Mouse (Mus musculus): Measurements from ENCODE around the gene Atraid. TPM values are rescaled to one million over a fixed set of nuclear protein-coding genes. Genes with fewer than 3 reads are reported as not detected.

Gene Atraid
- total RNA-seq, 2 experiments from 2014 or later, result 92.4 to 102 TPM

- no peak for DNase-seq (ENCODE audit: low spot score in 2 of 2)
These were observed 46.1 kb downstream of the Atraid start for GRCm38 (mm10) chr5:31094100-31094798.

GRCm38 (mm10) chr5:31094799-31095691 lies 46.9 kb downstream of the Atraid start:
- peak in 1 of 2 experiments; percentile 44 for DNase-seq (ENCODE audit: low spot score in 2 of 2)

- DNase-seq (ENCODE audit: low spot score in 2 of 2), result no peak
These were observed 47.8 kb downstream of the Atraid start for GRCm38 (mm10) chr5:31095711-31096480.

Other genes starting within 250 kb of the Atraid start
- 10 to 100 TPM; 60.9 to 65.0 TPM for gene Mapre3, start 233.7 kb upstream of the Atraid start, total RNA-seq (2021)
- 10 to 100 TPM; 56.9 to 58.3 TPM for gene Tmem214, start 180.3 kb upstream of the Atraid start, total RNA-seq (2021)
- gene Agbl5, start 159.6 kb upstream of the Atraid start, total RNA-seq (2021), result 10 to 100 TPM in 1 of 2 experiments, 1 to 10 TPM in 1; 8.3 to 10.0 TPM
- gene Ost4, start 140.5 kb upstream of the Atraid start, total RNA-seq (2021), result 100 to 1,000 TPM; 171 to 194 TPM
- 100 to 1,000 TPM in 1 of 2 experiments, 10 to 100 TPM in 1; 86.8 to 104 TPM for gene Emilin1, start 134.9 kb upstream of the Atraid start, total RNA-seq (2021)
- gene Khk, start 126.9 kb upstream of the Atraid start, total RNA-seq (2021), result 10 to 100 TPM; 26.7 to 29.8 TPM
- gene Cgref1, start 102.7 kb upstream of the Atraid start, total RNA-seq (2021), result 1 to 10 TPM; 9.5 to 10.0 TPM
- 10 to 100 TPM; 97.3 to 99.7 TPM for gene Preb, start 88.0 kb upstream of the Atraid start, total RNA-seq (2021)
- gene Tcf23, start 79.7 kb upstream of the Atraid start, total RNA-seq (2021), result under 1 TPM in 1 of 2 experiments, not detected in 1; 0.10 TPM
- 10 to 100 TPM in 1 of 2 experiments, 1 to 10 TPM in 1; 8.2 to 13.8 TPM for gene Slc5a6, start 612 bp downstream of the Atraid start, total RNA-seq (2021)
- gene Cad, start 6.5 kb downstream of the Atraid start, total RNA-seq (2021), result 10 to 100 TPM; 40.4 to 41.0 TPM
- gene Dnajc5g, start 58.0 kb downstream of the Atraid start, total RNA-seq (2021), result not detected
- not detected for gene Slc30a3, start 59.9 kb downstream of the Atraid start, total RNA-seq (2021)
- gene Trim54, start 68.4 kb downstream of the Atraid start, total RNA-seq (2021), result 100 to 1,000 TPM; 139 to 160 TPM
- under 1 TPM in 1 of 2 experiments, not detected in 1; 0.62 TPM for gene Ucn, start 90.5 kb downstream of the Atraid start, total RNA-seq (2021)
- 10 to 100 TPM; 43.4 to 51.8 TPM for gene Mpv17, start 105.9 kb downstream of the Atraid start, total RNA-seq (2021)
- 1 to 10 TPM; 1.6 to 4.6 TPM for gene Gm29609, start 131.6 kb downstream of the Atraid start, total RNA-seq (2021)
- gene Gtf3c2, start 131.8 kb downstream of the Atraid start, total RNA-seq (2021), result 10 to 100 TPM; 39.7 to 47.0 TPM
- 10 to 100 TPM; 80.8 to 83.2 TPM for gene Snx17, start 144.9 kb downstream of the Atraid start, total RNA-seq (2021)
- gene Eif2b4, start 145.1 kb downstream of the Atraid start, total RNA-seq (2021), result 10 to 100 TPM; 33.1 to 42.9 TPM
- 10 to 100 TPM; 12.2 to 13.0 TPM for gene Zfp513, start 154.0 kb downstream of the Atraid start, total RNA-seq (2021)
- 10 to 100 TPM; 55.3 to 63.8 TPM for gene Ppm1g, start 172.4 kb downstream of the Atraid start, total RNA-seq (2021)
- 100 to 1,000 TPM in 1 of 2 experiments, 10 to 100 TPM in 1; 91.4 to 105 TPM for gene Nrbp1, start 192.6 kb downstream of the Atraid start, total RNA-seq (2021)
- gene Gm9970, start 192.9 kb downstream of the Atraid start, total RNA-seq (2021), result under 1 TPM in 1 of 2 experiments, not detected in 1; 0.70 TPM
- gene Krtcap3, start 203.4 kb downstream of the Atraid start, total RNA-seq (2021), result 1 to 10 TPM; 2.3 to 4.1 TPM
- 10 to 100 TPM; 30.6 to 40.8 TPM for gene Ift172, start 242.8 kb downstream of the Atraid start, total RNA-seq (2021)
- 10 to 100 TPM; 18.5 to 18.7 TPM for gene Fndc4, start 247.8 kb downstream of the Atraid start, total RNA-seq (2021)
- gene Gckr, start 249.1 kb downstream of the Atraid start, total RNA-seq (2021), result under 1 TPM; 0.22 to 0.36 TPM

Data from gastrocnemius, postnatal 4 days (tissue).